Mouse (Mus musculus) kidney, adult 2 months (tissue): ENCODE data around the gene Il1rl2. TPM values are rescaled to one million over a fixed set of nuclear protein-coding genes. Genes with fewer than 3 reads are reported as not detected.

Source experiments
- DNase-seq: peaks from one replicate; pipeline ENCODE4 v3.0.0; 2021
- H3K27ac ChIP-seq: fragments of 200-500 bp; 2 replicates; pipeline ENCODE4 v1.5.1; 2012; ENCODE audit warnings: low read depth, low read length, control low read depth, inconsistent platforms; ENCODE audit not compliant: insufficient read depth
- H3K27me3 ChIP-seq: fragments of 200-500 bp; replicated peaks from 2 replicates; pipeline ENCODE4 v1.6.1; 2012; ENCODE audit warnings: mild to moderate bottlenecking, moderate library complexity, low read length, inconsistent platforms; ENCODE audit not compliant: control insufficient read depth, insufficient read depth
- H3K36me3 ChIP-seq: fragments of 200-500 bp; 2 replicates; pipeline ENCODE4 v1.6.1; 2012; ENCODE audit warnings: mild to moderate bottlenecking, moderate library complexity, low read length, inconsistent platforms; ENCODE audit not compliant: control insufficient read depth, insufficient read depth
- H3K4me1 ChIP-seq: fragments of 200-500 bp; 2 replicates; pipeline ENCODE4 v1.6.1; 2011; ENCODE audit warnings: low read length; ENCODE audit not compliant: control insufficient read depth, insufficient read depth
- H3K4me3 ChIP-seq: fragments of 200-500 bp; 2 replicates; pipeline ENCODE4 v1.5.1; 2011; ENCODE audit warnings: mild to moderate bottlenecking, low read depth, low read length, control low read depth; ENCODE audit not compliant: insufficient read depth
- CTCF ChIP-seq: fragments of 200-500 bp; conservative IDR thresholded peaks from 2 replicates; pipeline ENCODE4 v1.5.1; 2011; ENCODE audit warnings: low read depth, mild to moderate bottlenecking, control low read depth, low read length, moderate library complexity, mixed read lengths; ENCODE audit not compliant: insufficient read depth, insufficient read length
- POLR2A ChIP-seq: fragments of 200-500 bp; IDR thresholded peaks from one replicate; pipeline ENCODE4 v1.6.1; 2011; ENCODE audit warnings: low read depth, low read length, control low read depth
- WGBS: fragments of 180-500 bp; shearing (Covaris S2); methylation state at CpG from one replicate; pipeline ENCODE4 v1.1.7; 2018; 5-methylcytosine and 5-hydroxymethylcytosine counted together
- polyA plus RNA-seq: library from polyadenylated mRNA; depleted of rRNA; stranded (reverse); fragments of >200 nt; gene quantifications from 2 replicates; pipeline ENCODE4 v1.2.3, GENCODE M21; 2012; rRNA removed

Gene Il1rl2
- polyA plus RNA-seq, 1 experiment = 1.4 TPM

DNA sequence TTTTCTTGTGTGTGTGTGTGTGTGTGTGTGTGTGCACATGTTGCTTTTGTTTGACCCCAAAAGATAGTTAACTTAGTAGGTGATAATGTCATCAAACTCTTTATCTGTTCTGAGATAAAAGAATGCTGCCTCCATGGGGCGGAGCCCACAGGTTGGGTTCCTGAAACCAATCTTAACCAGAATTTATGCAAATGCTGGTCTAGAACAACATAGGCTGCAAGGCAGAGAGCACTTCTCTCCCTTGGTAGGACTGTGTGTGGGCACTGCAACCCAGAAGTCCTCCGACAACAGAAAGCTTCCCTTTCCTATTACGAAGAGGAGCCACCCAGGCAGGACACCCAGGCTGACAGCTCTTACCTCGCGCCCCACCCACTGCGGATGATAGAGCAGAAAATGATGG lies 75.2 kb downstream of the Il1rl2 start:
- Histone ChIP-seq H3K4me1 (no peaks in the 10 kb centered on the region), H3K4me3 (no peak overlapping the region), H3K27me3 (no peaks in the 10 kb centered on the region), H3K27ac (no peak overlapping the region), H3K36me3 (no peaks in the 10 kb centered on the region)
- no peak for TF ChIP-seq CTCF
- no peak for TF ChIP-seq POLR2A
- WGBS = 90% methylated on average over 6 of the region's 6 CpGs
- no peak for DNase-seq

DNA sequence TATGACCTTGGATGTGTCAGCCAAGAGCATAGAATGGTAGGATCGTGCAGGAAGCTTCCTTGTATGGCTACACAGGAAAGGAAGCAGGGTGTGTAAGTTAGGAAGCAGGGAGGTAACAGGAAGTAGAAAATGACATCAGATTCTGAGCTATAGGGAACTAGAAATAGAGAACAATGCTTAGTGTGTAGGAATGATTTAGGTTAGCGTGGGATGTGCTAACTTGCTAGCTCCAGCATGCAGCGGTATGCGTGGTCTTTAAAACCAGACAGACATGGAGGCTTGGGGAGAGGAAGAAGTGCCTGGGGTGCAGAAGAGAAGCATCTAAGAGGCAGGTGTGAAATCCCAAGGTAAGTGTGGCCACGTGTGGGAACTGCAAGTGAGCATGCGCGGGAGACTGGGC lies 80.3 kb downstream of the Il1rl2 start:
- H3K27ac ChIP-seq = no peak overlapping the region
- DNase-seq = no peak
- H3K27me3 ChIP-seq = no peaks in the 10 kb centered on the region
- TF ChIP-seq CTCF (no peak), POLR2A (no peak)
- WGBS = 68% methylated on average over 7 of the region's 7 CpGs
- no peaks in the 10 kb centered on the region for H3K36me3 ChIP-seq
- no peaks in the 10 kb centered on the region for H3K4me1 ChIP-seq
- H3K4me3 ChIP-seq = no peak overlapping the region

DNA sequence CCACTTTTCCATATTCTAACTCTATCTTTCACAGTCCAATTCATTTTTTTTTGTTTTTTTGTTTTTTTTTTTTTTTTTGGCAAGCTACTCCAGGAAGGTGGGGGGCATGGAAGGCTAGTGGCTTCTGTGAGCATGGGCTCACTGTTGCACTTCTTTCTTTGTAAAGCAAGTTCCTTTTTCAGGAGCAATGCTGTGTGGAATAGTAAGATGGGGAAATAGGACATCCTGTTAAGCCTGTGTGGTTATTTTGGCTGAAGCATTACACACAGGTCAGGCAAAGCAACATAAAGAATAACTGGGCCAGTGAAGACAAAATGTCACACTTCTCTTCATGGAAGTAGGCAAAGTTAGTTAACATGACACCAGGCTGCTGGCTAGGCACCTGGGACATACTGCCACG lies 85.5 kb downstream of the Il1rl2 start:
- TF ChIP-seq CTCF = no peak
- no peak for TF ChIP-seq POLR2A
- Histone ChIP-seq H3K27me3 (no peaks in the 10 kb centered on the region), H3K36me3 (no peaks in the 10 kb centered on the region), H3K4me3 (no peak overlapping the region), H3K4me1 (no peaks in the 10 kb centered on the region), H3K27ac (no peak overlapping the region)
- 43% methylated on average over 1 of the region's 1 CpGs for WGBS
- DNase-seq = no peak

DNA sequence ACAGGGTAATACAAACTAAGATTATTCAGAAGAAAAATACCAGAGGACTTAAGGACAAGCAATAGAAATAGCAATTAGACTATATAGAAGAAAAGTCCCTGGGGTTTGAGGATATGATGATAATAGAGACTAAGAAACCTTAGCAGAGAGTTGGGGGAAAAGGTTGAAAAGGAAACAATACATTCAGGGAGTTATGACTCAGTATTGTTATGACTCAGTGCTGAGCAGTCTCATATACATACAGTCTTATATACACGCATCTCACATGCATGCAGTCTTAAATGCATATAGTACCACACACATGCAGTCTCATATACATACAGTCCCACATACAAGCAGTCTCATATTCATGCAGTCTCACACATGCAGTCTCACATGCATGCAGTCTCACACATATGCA lies 88.6 kb downstream of the Il1rl2 start:
- Histone ChIP-seq H3K36me3 (no peaks in the 10 kb centered on the region), H3K4me1 (no peaks in the 10 kb centered on the region), H3K27ac (no peak overlapping the region), H3K27me3 (no peaks in the 10 kb centered on the region), H3K4me3 (no peak overlapping the region)
- no peak for DNase-seq
- TF ChIP-seq POLR2A = no peak
- TF ChIP-seq CTCF = no peak
- WGBS = 100% methylated on average over 1 of the region's 1 CpGs

DNA sequence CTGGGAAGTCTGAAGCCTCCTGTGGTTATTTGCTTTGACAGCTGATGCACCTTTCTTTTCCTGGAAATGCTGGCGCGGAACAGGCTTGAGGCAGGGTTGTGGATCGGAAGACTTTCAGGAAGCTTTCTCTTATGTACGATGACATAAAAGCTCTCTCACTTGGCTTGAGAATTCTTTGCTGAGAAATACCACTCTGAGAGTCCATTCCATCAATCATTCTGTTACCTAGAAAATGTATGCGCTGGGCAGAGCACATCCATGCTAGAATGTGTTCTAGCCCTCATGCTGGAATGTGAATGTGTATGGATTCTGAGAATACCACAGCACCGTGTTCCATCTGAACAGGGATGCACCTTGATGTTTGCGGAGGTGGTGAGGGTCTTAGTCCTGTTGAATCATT lies 89.9 kb downstream of the Il1rl2 start:
- Histone ChIP-seq H3K36me3 (no peaks in the 10 kb centered on the region), H3K27me3 (no peaks in the 10 kb centered on the region), H3K4me1 (no peaks in the 10 kb centered on the region), H3K27ac (no peak overlapping the region), H3K4me3 (no peak overlapping the region)
- no peak for DNase-seq
- TF ChIP-seq CTCF (no peak), POLR2A (no peak)
- WGBS = 84% methylated on average over 7 of the region's 7 CpGs

DNA sequence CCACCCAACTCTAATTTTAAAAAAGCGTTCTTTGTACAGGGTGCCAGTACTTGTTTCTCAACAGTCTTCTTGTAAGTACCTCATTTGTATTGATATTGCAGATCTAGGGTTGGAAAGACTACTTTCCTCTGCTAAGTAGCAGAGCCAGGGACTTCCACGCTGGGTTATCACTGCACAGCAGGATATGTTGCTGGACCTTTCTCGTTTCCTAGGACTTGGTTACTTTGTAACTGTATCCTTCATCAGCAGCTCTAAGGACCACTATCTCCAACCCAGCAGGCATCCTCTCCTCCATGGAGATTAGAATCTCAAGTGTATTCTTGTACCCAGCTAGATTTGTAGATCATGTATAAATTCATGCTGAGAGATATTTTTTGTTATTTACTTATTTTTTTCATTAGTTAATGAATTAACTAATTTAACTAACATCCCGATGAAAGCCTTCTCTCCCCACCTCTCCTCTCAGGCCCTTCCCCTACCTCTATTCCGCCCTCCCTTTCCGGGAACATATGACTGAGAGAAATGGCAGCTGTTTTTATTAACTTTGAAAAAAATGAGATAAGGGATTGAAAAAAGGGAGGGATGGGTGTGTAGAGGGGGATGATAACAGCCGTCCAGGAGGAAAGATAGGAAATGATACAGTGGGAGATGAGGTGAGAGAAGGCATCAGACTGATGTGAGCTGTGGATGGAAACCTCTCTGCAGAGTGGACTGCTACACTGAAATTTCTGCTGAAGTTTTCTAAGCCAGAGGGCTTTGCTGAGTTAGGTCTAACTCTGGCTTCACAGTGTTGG lies 90.7 kb downstream of the Il1rl2 start:
- Histone ChIP-seq H3K4me3 (no peak overlapping the region), H3K27me3 (no peaks in the 10 kb centered on the region), H3K36me3 (no peaks in the 10 kb centered on the region), H3K4me1 (no peaks in the 10 kb centered on the region), H3K27ac (no peak overlapping the region)
- TF ChIP-seq CTCF = no peak
- no peak for TF ChIP-seq POLR2A
- DNase-seq = no peak
- 62% methylated on average over 7 of the region's 7 CpGs for WGBS

DNA sequence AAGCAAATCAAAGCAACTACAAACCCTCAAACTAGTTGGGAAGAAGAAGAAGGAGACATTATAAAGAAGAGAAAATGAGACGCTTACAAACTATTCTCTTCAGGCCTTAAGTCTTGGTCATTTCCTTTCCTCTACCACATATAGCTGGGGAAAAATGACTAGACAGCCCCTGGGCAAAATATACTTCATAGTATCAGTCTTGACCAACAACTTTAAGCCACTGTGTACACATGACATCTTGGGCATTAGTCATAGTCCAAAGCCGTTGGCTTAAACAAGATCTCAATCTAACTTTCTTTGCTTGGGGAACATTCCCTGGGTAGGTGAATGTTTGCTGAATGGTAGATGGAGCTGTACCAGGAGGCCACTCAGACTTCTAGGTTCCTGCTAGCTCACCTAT lies 92.6 kb downstream of the Il1rl2 start:
- H3K4me3 ChIP-seq = no peak overlapping the region
- WGBS = 88% methylated on average over 2 of the region's 2 CpGs
- DNase-seq = no peak
- H3K27ac ChIP-seq = no peak overlapping the region
- H3K27me3 ChIP-seq = no peaks in the 10 kb centered on the region
- no peaks in the 10 kb centered on the region for H3K36me3 ChIP-seq
- TF ChIP-seq POLR2A = no peak
- no peak for TF ChIP-seq CTCF
- H3K4me1 ChIP-seq = no peaks in the 10 kb centered on the region

Other genes starting within 250 kb of the Il1rl2 start
- gene Il1r1, start 99.5 kb upstream of the Il1rl2 start, polyA plus RNA-seq = 3.3 and 3.4 TPM in 2 replicates
- 0.28 and 0.64 TPM in 2 replicates for gene Il1rl1, start 105.0 kb downstream of the Il1rl2 start, polyA plus RNA-seq
- gene Il18r1, start 140.9 kb downstream of the Il1rl2 start, polyA plus RNA-seq = 0.34 and 0.58 TPM in 2 replicates
- gene Il18rap, start 190.8 kb downstream of the Il1rl2 start, polyA plus RNA-seq = 0.11 and 0.30 TPM in 2 replicates